Mouse (Mus musculus) heart, adult 2 months (tissue): ENCODE measurements around the gene Dnaaf5.

Experiments used
- CTCF ChIP-seq: fragments of 200-600 bp; IDR thresholded peaks from 2 replicates; pipeline ENCODE4 v1.8.1; 2022; ENCODE audit warnings: antibody characterized with exemption, mild to moderate bottlenecking, moderate library complexity
- EP300 ChIP-seq: fragments of 200-500 bp; IDR thresholded peaks from 2 replicates; pipeline ENCODE4 v1.6.1; 2011; ENCODE audit warnings: low read depth, low read length, control low read depth; ENCODE audit not compliant: insufficient read depth
- POLR2A ChIP-seq: fragments of 200-500 bp; IDR thresholded peaks from 2 replicates; pipeline ENCODE4 v1.6.1; 2011; ENCODE audit warnings: mild to moderate bottlenecking, low read depth, low read length, control low read depth; ENCODE audit not compliant: insufficient read depth

DNA sequence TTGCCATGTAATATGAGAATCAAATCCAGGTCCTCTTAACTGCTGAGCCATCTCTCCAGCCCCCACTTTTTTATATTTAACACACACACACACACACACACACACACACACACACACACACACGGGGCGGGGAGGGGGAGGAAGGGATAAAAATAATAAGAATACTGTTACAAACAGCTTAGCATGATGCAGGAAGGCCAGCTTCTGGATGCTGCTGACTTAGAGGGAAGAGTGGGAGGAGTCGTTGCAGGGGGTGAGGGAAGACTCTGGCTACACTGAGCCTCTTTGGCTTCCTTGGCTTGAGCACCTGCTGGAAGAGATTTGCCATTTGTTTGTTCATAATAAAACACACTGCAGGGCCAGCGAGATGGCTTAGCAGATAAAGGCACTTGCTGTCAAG lies 34.9 kb downstream of the Dnaaf5 start:
- TF ChIP-seq POLR2A (no peak), CTCF (no peak), EP300 (no peak)
